Mouse (Mus musculus): ENCODE results near the gene Arsk.

- TF ChIP-seq CTCF (conservative IDR thresholded peaks at IDR 0.05; ENCODE audit: low read length): no peak
- TF ChIP-seq NANOG (IDR thresholded peaks at IDR 0.05; ENCODE audit: borderline replicate concordance, low read length): no peak
Observed at GRCm38 (mm10) chr13:76101989-76102388, 3.5 kb upstream of the Arsk start.
